Mouse (Mus musculus): ENCODE measurements around the gene Nkx2-3.

DNA sequence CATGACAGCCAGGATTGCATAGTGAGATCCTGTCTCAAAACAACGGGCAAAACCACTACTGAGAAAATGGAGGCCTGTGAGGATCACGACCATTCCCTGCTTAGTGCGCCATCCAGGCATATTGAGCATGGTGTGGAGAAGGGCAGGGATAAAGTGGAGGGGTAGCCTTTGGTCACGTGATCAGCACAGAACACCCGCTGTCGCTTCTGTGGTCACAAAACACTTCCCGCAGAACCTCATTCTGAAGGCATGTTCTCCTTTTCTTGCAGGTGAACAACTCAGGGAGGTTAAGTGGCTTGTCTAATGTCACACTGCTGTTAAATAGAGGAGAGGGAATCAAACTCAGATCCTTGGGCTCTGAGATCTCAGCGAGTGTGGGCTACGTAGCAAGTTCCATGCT, 33.4 kb downstream of the Nkx2-3 start:
- TF ChIP-seq GATA1 (IDR thresholded peaks at IDR 0.05; ENCODE audit: borderline replicate concordance, low read length) (no peak), FLI1 (IDR thresholded peaks at IDR 0.05; ENCODE audit: low read length) (no peak)
